Mouse (Mus musculus) CH12.LX (cell line): ENCODE data around the gene Vinac1.
A peak's percentile ranks its signal among the peaks of the same experiment; 100 is the strongest.

Experiments used
- CTCF ChIP-seq, 2 experiments: IDR thresholded peaks in 1 of 2; conservative IDR thresholded peaks in 1 of 2; 2 replicates each; pipeline ENCODE4 v1.5.1; 2011 to 2012; ENCODE audit warnings: low read depth in 2 of 2, low read length in 2 of 2, improper control_type of control experiment in 1 of 2, inconsistent platforms in 1 of 2, mild to moderate bottlenecking in 1 of 2, moderate library complexity in 1 of 2
- E2F4 ChIP-seq: IDR thresholded peaks from 2 replicates; pipeline ENCODE4 v1.6.1; 2011; ENCODE audit warnings: low read depth, low read length, improper control_type of control experiment; ENCODE audit not compliant: insufficient replicate concordance
- EP300 ChIP-seq: IDR thresholded peaks from 2 replicates; pipeline ENCODE4 v1.6.1; 2011; ENCODE audit warnings: low read length, improper control_type of control experiment
- GABPA ChIP-seq: IDR thresholded peaks from 2 replicates; pipeline ENCODE4 v1.6.1; 2012; ENCODE audit warnings: low read depth, low read length, improper control_type of control experiment, inconsistent platforms; ENCODE audit not compliant: insufficient replicate concordance
- IRF4 ChIP-seq: IDR thresholded peaks from 2 replicates; pipeline ENCODE4 v1.6.1; 2014; ENCODE audit warnings: low read depth, mild to moderate bottlenecking, inconsistent platforms, low read length, improper control_type of control experiment
- JUND ChIP-seq: conservative IDR thresholded peaks from 2 replicates; pipeline ENCODE4 v1.6.1; 2011; ENCODE audit warnings: low read depth, low read length, improper control_type of control experiment
- MEF2A ChIP-seq: IDR thresholded peaks from 2 replicates; pipeline ENCODE4 v1.6.1; 2014; ENCODE audit warnings: low read depth, mild to moderate bottlenecking, inconsistent platforms, low read length, improper control_type of control experiment, borderline replicate concordance
- MYC ChIP-seq: IDR thresholded peaks from 2 replicates; pipeline ENCODE4 v1.6.1; 2011; ENCODE audit warnings: low read depth, mild to moderate bottlenecking, improper control_type of control experiment, low read length
- POLR2A ChIP-seq: IDR thresholded peaks from 2 replicates; pipeline ENCODE4 v1.6.1; 2011; ENCODE audit warnings: low read depth, mild to moderate bottlenecking, improper control_type of control experiment, low read length
- RCOR1 ChIP-seq: conservative IDR thresholded peaks from 2 replicates; pipeline ENCODE4 v1.6.1; 2012; ENCODE audit warnings: low read depth, mild to moderate bottlenecking, inconsistent platforms, low read length, improper control_type of control experiment
- USF2 ChIP-seq: conservative IDR thresholded peaks from 2 replicates; pipeline ENCODE4 v1.6.1; 2011; ENCODE audit warnings: low read depth, low read length, improper control_type of control experiment
- ZMIZ1 ChIP-seq: IDR thresholded peaks from 2 replicates; pipeline ENCODE4 v1.6.1; 2012; ENCODE audit warnings: low read depth, mild to moderate bottlenecking, inconsistent platforms, low read length, improper control_type of control experiment

GRCm38 (mm10) chr2:129040567-129040966 is 7.4 kb downstream of the Vinac1 start:
- TF ChIP-seq EP300 (no peak), USF2 (no peak), CTCF (conservative IDR thresholded peaks at IDR 0.05 in 1 of 2, IDR thresholded peaks at IDR 0.05 in 1 of 2; ENCODE audit: low read depth in 2 of 2, low read length in 2 of 2) (peak in 1 of 2 experiments; percentile 54; a peak in 2 of 4 replicates), ZMIZ1 (no peak), IRF4 (no peak), POLR2A (no peak), E2F4 (no peak), MYC (no peak), JUND (no peak), MEF2A (no peak), GABPA (no peak), RCOR1 (no peak)
